Mouse (Mus musculus) small intestine, adult 2 months (tissue): ENCODE measurements around the gene Rbm3. TPM values are rescaled to one million over a fixed set of nuclear protein-coding genes. Genes with fewer than 3 reads are reported as not detected.
"Not testable (repeated sequence)": the region's sequence is repeated elsewhere in the genome, so short reads cannot be mapped to it uniquely, and the experiment has no call there.

Source experiments
- H3K27ac ChIP-seq: fragments of 200-500 bp; 2 replicates; pipeline ENCODE4 v1.5.1; 2012; ENCODE audit warnings: low read depth, low read length, control low read depth, inconsistent platforms; ENCODE audit not compliant: insufficient read depth
- H3K27me3 ChIP-seq: fragments of 200-500 bp; 2 replicates; pipeline ENCODE4 v1.6.1; 2012; ENCODE audit warnings: mild to moderate bottlenecking, moderate library complexity, low read length, inconsistent platforms; ENCODE audit not compliant: control insufficient read depth, insufficient read depth
- H3K36me3 ChIP-seq: fragments of 200-500 bp; 2 replicates; pipeline ENCODE4 v1.6.1; 2012; ENCODE audit warnings: mild to moderate bottlenecking, low read length, control low read depth, inconsistent platforms; ENCODE audit not compliant: control insufficient read depth, insufficient read depth
- H3K4me1 ChIP-seq: fragments of 200-500 bp; 2 replicates; pipeline ENCODE4 v1.6.1; 2012; ENCODE audit warnings: low read length, inconsistent platforms, mixed read lengths; ENCODE audit not compliant: control insufficient read depth, insufficient read depth, insufficient read length
- H3K4me3 ChIP-seq: fragments of 200-500 bp; 2 replicates; pipeline ENCODE4 v1.5.1; 2012; ENCODE audit warnings: low read depth, mild to moderate bottlenecking, control low read depth, inconsistent platforms, low read length, moderate library complexity
- CTCF ChIP-seq: fragments of 200-500 bp; IDR thresholded peaks from 2 replicates; pipeline ENCODE4 v1.5.1; 2012; ENCODE audit warnings: low read depth, mild to moderate bottlenecking, control low read depth, inconsistent platforms, low read length, moderate library complexity, mixed read lengths; ENCODE audit not compliant: insufficient replicate concordance, insufficient read length; ENCODE audit errors: extremely low read depth
- POLR2A ChIP-seq: fragments of 200-500 bp; IDR thresholded peaks from 2 replicates; pipeline ENCODE4 v1.6.1; 2012; ENCODE audit warnings: low read depth, mild to moderate bottlenecking, control low read depth, inconsistent platforms, low read length, moderate library complexity
- WGBS: fragments of 180-500 bp; shearing (Covaris S2); methylation state at CpG from one replicate; pipeline ENCODE4 v1.1.7; 2018; 5-methylcytosine and 5-hydroxymethylcytosine counted together
- polyA plus RNA-seq: library from polyadenylated mRNA; depleted of rRNA; stranded (reverse); fragments of >200 nt; gene quantifications from 2 replicates; pipeline ENCODE4 v1.2.3, GENCODE M21; 2012; rRNA removed

The Rbm3 gene
- polyA plus RNA-seq, 1 experiment: 31.7 TPM

GRCm38 (mm10) chrX:8096787-8097242 is 48.9 kb downstream of the Rbm3 start:
- WGBS: 13% methylated on average over 19 of the region's 19 CpGs
- TF ChIP-seq CTCF: no peak
- TF ChIP-seq POLR2A: no peak
- Histone ChIP-seq H3K27ac (peak overlapping the region; percentile 83), H3K4me1 (peaks cover 2% of the 10 kb centered on the region; the same call in 1 of the 2 replicates), H3K36me3 (no peaks in the 10 kb centered on the region), H3K27me3 (no peaks in the 10 kb centered on the region), H3K4me3 (peak overlapping the region; percentile 54)

DNA sequence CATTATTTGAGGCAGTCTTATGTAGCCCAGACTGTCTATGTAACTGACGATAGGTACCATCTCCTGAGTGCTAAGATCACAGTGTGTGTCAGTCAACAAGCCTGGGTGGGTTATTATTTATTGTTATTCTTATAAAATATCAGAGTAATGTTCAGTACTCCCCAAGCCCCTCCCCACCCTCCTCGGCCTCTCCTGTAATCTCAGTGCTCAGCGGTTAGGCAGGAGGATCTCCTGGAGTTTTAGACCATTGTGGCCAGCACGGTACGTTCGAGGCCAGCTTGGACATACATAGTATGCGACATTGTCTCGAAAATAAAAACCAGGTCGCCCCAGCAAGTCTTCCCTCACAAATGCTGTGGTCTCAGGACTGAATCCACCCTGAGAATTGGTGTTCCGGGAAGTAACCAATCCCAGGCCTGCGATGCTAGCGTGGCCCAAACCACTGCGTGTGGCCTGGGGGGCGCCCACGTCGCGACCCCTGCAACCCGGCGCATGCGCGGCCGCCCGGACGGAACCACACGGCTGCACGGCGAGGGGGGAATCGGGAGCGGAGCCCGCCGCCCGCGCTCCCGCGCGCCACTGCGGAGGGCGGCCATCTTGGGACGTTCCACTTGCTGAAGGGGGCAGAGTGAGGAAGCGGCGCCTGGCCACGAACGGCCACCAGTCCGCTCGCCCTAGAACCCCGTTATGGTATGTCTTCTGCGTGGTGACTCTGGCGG is 49.5 kb downstream of the Rbm3 start:
- not testable (repeated sequence) for H3K36me3 ChIP-seq, H3K27me3 ChIP-seq, H3K4me1 ChIP-seq
- Histone ChIP-seq H3K27ac (peak overlapping the region; percentile 83), H3K4me3 (peak overlapping the region; percentile 54)
- 6% methylated on average over 29 of the region's 48 CpGs for WGBS

DNA sequence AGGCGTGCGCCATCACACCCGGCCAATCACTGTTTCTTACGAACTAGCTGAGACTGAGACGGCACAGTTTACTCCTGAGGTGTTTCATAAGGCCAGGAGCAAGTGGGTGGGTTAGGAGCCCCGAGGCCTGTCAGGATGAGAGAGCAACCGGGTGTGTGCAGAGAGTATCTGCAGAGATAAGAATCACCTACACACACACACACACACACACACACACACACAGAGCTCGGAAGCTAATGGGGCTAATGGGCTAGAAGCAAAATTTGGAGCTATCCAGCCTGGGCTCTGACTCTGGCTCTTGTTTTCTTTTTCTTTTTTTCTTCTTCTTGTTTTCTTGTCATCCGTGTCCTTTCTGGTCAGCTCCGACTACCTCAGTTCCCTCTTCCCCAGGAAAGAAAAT is 50.1 kb downstream of the Rbm3 start:
- Histone ChIP-seq H3K4me1 (peaks cover 2% of the 10 kb centered on the region; the same call in 1 of the 2 replicates), H3K27ac (no peak overlapping the region), H3K4me3 (no peak overlapping the region), H3K27me3 (no peaks in the 10 kb centered on the region), H3K36me3 (no peaks in the 10 kb centered on the region)
- TF ChIP-seq CTCF: no peak
- TF ChIP-seq POLR2A: no peak
- WGBS: 66% methylated on average over 10 of the region's 10 CpGs

GRCm38 (mm10) chrX:8090954-8091347 is 54.7 kb downstream of the Rbm3 start:
- H3K36me3 ChIP-seq, H3K4me3 ChIP-seq, H3K27ac ChIP-seq, H3K4me1 ChIP-seq, H3K27me3 ChIP-seq: not testable (repeated sequence)
- 72% methylated on average over 5 of the region's 5 CpGs for WGBS

DNA sequence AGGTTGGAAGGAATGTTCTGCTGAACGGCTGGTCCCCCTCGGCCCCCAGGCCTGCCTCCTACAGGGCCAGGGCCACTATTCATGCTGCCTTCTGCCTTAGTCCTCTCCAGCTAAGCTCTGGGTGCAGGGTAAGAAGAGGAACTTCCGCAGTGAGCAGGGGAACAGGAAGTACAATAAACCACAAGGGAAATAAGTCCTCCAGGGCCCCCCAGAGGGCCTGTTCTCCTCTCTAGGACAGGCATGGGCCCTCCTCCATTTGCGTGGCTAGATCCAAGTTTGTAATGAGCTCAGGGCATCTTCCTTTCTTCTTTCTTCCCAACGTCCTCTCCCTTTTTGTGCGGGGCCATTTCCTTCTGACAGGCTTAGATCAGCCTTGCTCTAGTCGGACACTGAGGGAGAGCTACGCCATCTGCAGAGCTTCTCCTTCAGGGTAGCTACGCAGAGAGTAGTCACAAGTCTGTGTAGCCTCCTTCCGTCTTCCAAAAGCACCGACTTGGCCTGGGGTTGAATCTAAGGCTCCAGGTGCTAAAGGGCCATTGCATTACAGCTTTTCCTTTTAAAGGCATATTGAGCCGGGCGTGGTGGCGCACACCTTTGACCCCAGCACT is 55.2 kb downstream of the Rbm3 start, which contains the start of gene Was:
Gene Was, minus strand, starts transcription at position 153 of the 608 bp plus-strand sequence.
- peak within 1 kb of the TSS; percentile 64 for H3K4me3 ChIP-seq
- peak within 1 kb of the TSS; percentile 65; the same call in 1 of the 2 replicates for H3K27ac ChIP-seq
- no peak for TF ChIP-seq CTCF
- TF ChIP-seq POLR2A: no peak
- no peaks in the 10 kb centered on the region for H3K36me3 ChIP-seq
- H3K27me3 ChIP-seq: no peaks in the 10 kb centered on the region
- H3K4me1 ChIP-seq: no peaks in the 10 kb centered on the region
- 81% methylated on average over 14 of the region's 14 CpGs for WGBS

DNA sequence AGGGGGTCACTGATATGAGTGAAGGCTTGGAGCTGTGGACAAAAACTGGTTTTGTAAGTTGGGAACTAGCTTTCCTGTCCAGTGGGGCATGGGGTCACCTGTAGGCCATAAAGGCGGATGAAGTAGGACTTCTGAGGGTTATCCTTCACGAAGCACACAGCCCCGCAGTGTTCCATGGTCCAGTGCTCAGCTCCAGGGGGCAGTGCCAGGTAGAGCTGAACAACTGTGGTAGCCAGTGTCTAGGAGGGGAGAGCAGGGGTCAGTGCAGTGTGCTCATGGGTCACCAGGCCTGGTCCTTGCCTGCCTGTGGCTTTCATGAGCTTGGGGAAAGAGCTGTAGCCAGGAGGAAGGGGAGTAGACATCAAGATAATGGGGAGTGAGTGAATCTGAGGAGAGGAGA is 55.9 kb downstream of the Rbm3 start:
- Histone ChIP-seq H3K27ac (no peak overlapping the region), H3K4me1 (no peaks in the 10 kb centered on the region), H3K36me3 (no peaks in the 10 kb centered on the region), H3K4me3 (peak overlapping the region; percentile 64), H3K27me3 (no peaks in the 10 kb centered on the region)
- 77% methylated on average over 3 of the region's 3 CpGs for WGBS
- no peak for TF ChIP-seq CTCF
- TF ChIP-seq POLR2A: no peak

Other genes with a start within 250 kb of the Rbm3 start
- 15.0 and 31.7 TPM in 2 replicates for gene Pqbp1, start 246.6 kb downstream of the Rbm3 start, polyA plus RNA-seq
- 20.8 and 31.8 TPM in 2 replicates for gene Timm17b, start 246.5 kb downstream of the Rbm3 start, polyA plus RNA-seq
- gene Gm10491, start 238.0 kb downstream of the Rbm3 start, polyA plus RNA-seq: not detected in 2 replicates
- gene Gm10490, start 236.3 kb downstream of the Rbm3 start, polyA plus RNA-seq: not detected in 2 replicates
- 10.8 and 21.1 TPM in 2 replicates for gene Pcsk1n, start 226.1 kb downstream of the Rbm3 start, polyA plus RNA-seq
- not detected in 2 replicates for gene Eras, start 217.3 kb downstream of the Rbm3 start, polyA plus RNA-seq
- gene Hdac6, start 198.0 kb downstream of the Rbm3 start, polyA plus RNA-seq: 5.8 and 11.0 TPM in 2 replicates
- gene Gata1, start 167.8 kb downstream of the Rbm3 start, polyA plus RNA-seq: 0.25 and 0.47 TPM in 2 replicates
- gene Glod5, start 127.4 kb downstream of the Rbm3 start, polyA plus RNA-seq: 10.0 and 20.4 TPM in 2 replicates
- gene Suv39h1, start 71.1 kb downstream of the Rbm3 start, polyA plus RNA-seq: 4.5 and 9.2 TPM in 2 replicates
- 2.9 and 6.0 TPM in 2 replicates for gene Was, start 55.4 kb downstream of the Rbm3 start, polyA plus RNA-seq
- 81.7 and 93.0 TPM in 2 replicates for gene Wdr13, start 13.0 kb downstream of the Rbm3 start, polyA plus RNA-seq
- 7.6 and 8.4 TPM in 2 replicates for gene Tbc1d25, start 30.3 kb upstream of the Rbm3 start, polyA plus RNA-seq
- 47.7 and 88.0 TPM in 2 replicates for gene Ebp, start 47.6 kb upstream of the Rbm3 start, polyA plus RNA-seq
- gene Porcn, start 60.6 kb upstream of the Rbm3 start, polyA plus RNA-seq: 6.8 and 10.8 TPM in 2 replicates
- 11.4 and 16.1 TPM in 2 replicates for gene Ftsj1, start 106.5 kb upstream of the Rbm3 start, polyA plus RNA-seq
- 0.24 and 19.1 TPM in 2 replicates for gene Slc38a5, start 125.3 kb upstream of the Rbm3 start, polyA plus RNA-seq
- gene Ssxb10, start 181.5 kb upstream of the Rbm3 start, polyA plus RNA-seq: not detected in 2 replicates
- not detected in 2 replicates for gene Ssxb9, start 221.1 kb upstream of the Rbm3 start, polyA plus RNA-seq